Mouse (Mus musculus) megakaryocyte-erythroid progenitor cell, adult 5-6 weeks (primary cell): ENCODE measurements around the gene Drd4. TPM values are rescaled to one million over a fixed set of nuclear protein-coding genes. Genes with fewer than 3 reads are reported as not detected.

Source experiments
- ATAC-seq: replicated peaks from 2 replicates; pipeline ENCODE4 v1.8.0; 2016; ENCODE audit warnings: mild to moderate bottlenecking, inconsistent platforms; ENCODE audit not compliant: severe bottlenecking, poor library complexity, low FRiP score, low TSS enrichment
- total RNA-seq, 2 experiments: library from RNA; stranded (forward) in 1 of 2; stranded (reverse) in 1 of 2; fragments of 200-1000, 215-1000 nt in 1 of 2; fragments of >200 nt in 1 of 2; fragmentation: Nextera tagmentation in 1 of 2; gene quantifications; 2 replicates each; pipeline ENCODE4 v1.2.3; 2014 to 2017

Gene Drd4
- total RNA-seq, 2 experiments from 2014 or later: not detected

- ATAC-seq: no peak
These were observed 9.1 kb upstream of the Drd4 start for GRCm38 (mm10) chr7:141282756-141283155.

- no peak for ATAC-seq
These were observed 3.8 kb upstream of the Drd4 start for GRCm38 (mm10) chr7:141288042-141288441.

GRCm38 (mm10) chr7:141292583-141293388, 980 bp downstream of the Drd4 start:
- no peak for ATAC-seq

- ATAC-seq: no peak
These were observed 2.2 kb downstream of the Drd4 start for GRCm38 (mm10) chr7:141293852-141294471.

- no peak for ATAC-seq
These were observed 2.7 kb downstream of the Drd4 start for GRCm38 (mm10) chr7:141294479-141294878.

GRCm38 (mm10) chr7:141297926-141298650, 6.3 kb downstream of the Drd4 start:
- ATAC-seq: peak; percentile 81

GRCm38 (mm10) chr7:141299175-141299574, 7.4 kb downstream of the Drd4 start:
- no peak for ATAC-seq

GRCm38 (mm10) chr7:141301386-141301785, 9.6 kb downstream of the Drd4 start:
- no peak for ATAC-seq

- ATAC-seq: no peak
These were observed 11.0 kb downstream of the Drd4 start for GRCm38 (mm10) chr7:141302702-141303268.

GRCm38 (mm10) chr7:141304537-141304936, 12.7 kb downstream of the Drd4 start:
- ATAC-seq: no peak

- no peak for ATAC-seq
These were observed 22.6 kb downstream of the Drd4 start for GRCm38 (mm10) chr7:141314416-141314815.

- no peak for ATAC-seq
These were observed 23.3 kb downstream of the Drd4 start for GRCm38 (mm10) chr7:141315076-141315475.

GRCm38 (mm10) chr7:141315974-141316373, 24.2 kb downstream of the Drd4 start:
- ATAC-seq: peak; percentile 89

GRCm38 (mm10) chr7:141317619-141318132, 25.9 kb downstream of the Drd4 start:
- no peak for ATAC-seq

GRCm38 (mm10) chr7:141319446-141319845, 27.6 kb downstream of the Drd4 start:
- ATAC-seq: no peak

GRCm38 (mm10) chr7:141324686-141325085, 32.9 kb downstream of the Drd4 start:
- ATAC-seq: no peak

GRCm38 (mm10) chr7:141326546-141327446, 35.0 kb downstream of the Drd4 start:
- no peak for ATAC-seq

GRCm38 (mm10) chr7:141327469-141328372, 35.9 kb downstream of the Drd4 start, which contains the start of the genes Deaf1 and Tmem80:
Gene Deaf1, minus strand, starts transcription at chr7:141327690.
Gene Tmem80, plus strand, starts transcription at chr7:141327739.
- peak; percentile 94 for ATAC-seq
